Mouse (Mus musculus) retina, postnatal 7 days (tissue): ENCODE measurements around the gene Adam30.
A peak's percentile ranks its signal among the peaks of the same experiment; 100 is the strongest.
"Not testable (repeated sequence)": the region's sequence is repeated elsewhere in the genome, so short reads cannot be mapped to it uniquely, and the experiment has no call there.

Experiments
- DNase-seq: peaks from one replicate; pipeline ENCODE4 v3.0.0-alpha.2; 2012; ENCODE audit warnings: low read depth, low spot score

The Adam30 gene

GRCm38 (mm10) chr3:98160330-98160729, at the start of gene Adam30:
Gene Adam30 (plus strand): TSS chr3:98160630.
- DNase-seq: no peak

- no peak for DNase-seq
Measured at GRCm38 (mm10) chr3:98118252-98118651, 42.2 kb upstream of the Adam30 start.

- no peak for DNase-seq
Measured at GRCm38 (mm10) chr3:98119338-98119737, 41.1 kb upstream of the Adam30 start.

- DNase-seq: no peak
Measured at GRCm38 (mm10) chr3:98120884-98121283, 39.5 kb upstream of the Adam30 start.

GRCm38 (mm10) chr3:98127775-98128174, 32.7 kb upstream of the Adam30 start:
- DNase-seq: no peak

GRCm38 (mm10) chr3:98128716-98129115, 31.7 kb upstream of the Adam30 start:
- DNase-seq: no peak

- DNase-seq: not testable (repeated sequence)
Measured at GRCm38 (mm10) chr3:98132140-98132539, 28.3 kb upstream of the Adam30 start.

- DNase-seq: no peak
Measured at GRCm38 (mm10) chr3:98132636-98133035, 27.8 kb upstream of the Adam30 start.

GRCm38 (mm10) chr3:98141456-98141855, 19.0 kb upstream of the Adam30 start:
- DNase-seq: no peak

GRCm38 (mm10) chr3:98142862-98143261, 17.6 kb upstream of the Adam30 start:
- DNase-seq: no peak

GRCm38 (mm10) chr3:98145204-98145603, 15.2 kb upstream of the Adam30 start:
- no peak for DNase-seq

- no peak for DNase-seq
Measured at GRCm38 (mm10) chr3:98146471-98147410, 13.7 kb upstream of the Adam30 start.

GRCm38 (mm10) chr3:98147706-98148105, 12.7 kb upstream of the Adam30 start:
- DNase-seq: no peak

GRCm38 (mm10) chr3:98149881-98150280, 10.5 kb upstream of the Adam30 start:
- no peak for DNase-seq

GRCm38 (mm10) chr3:98151016-98151415, 9.4 kb upstream of the Adam30 start:
- DNase-seq: no peak

- DNase-seq: no peak
Measured at GRCm38 (mm10) chr3:98153460-98153859, 7.0 kb upstream of the Adam30 start.

GRCm38 (mm10) chr3:98156158-98156557, 4.3 kb upstream of the Adam30 start:
- no peak for DNase-seq

GRCm38 (mm10) chr3:98157073-98157472, 3.4 kb upstream of the Adam30 start:
- DNase-seq: no peak

- no peak for DNase-seq
Measured at GRCm38 (mm10) chr3:98157585-98157984, 2.8 kb upstream of the Adam30 start.

- no peak for DNase-seq
Measured at GRCm38 (mm10) chr3:98158646-98159045, 1.8 kb upstream of the Adam30 start.

GRCm38 (mm10) chr3:98159289-98159688, 1.1 kb upstream of the Adam30 start:
- DNase-seq: no peak

GRCm38 (mm10) chr3:98178340-98178739, 17.9 kb downstream of the Adam30 start:
- DNase-seq: no peak

- DNase-seq: peak; percentile 23
Measured at GRCm38 (mm10) chr3:98180805-98181204, 20.4 kb downstream of the Adam30 start.
